Mouse (Mus musculus) thymus, adult 2 months (tissue): ENCODE measurements around the gene Flot2.

Experiments used
- CTCF ChIP-seq: fragments of 200-500 bp; IDR thresholded peaks from 2 replicates; pipeline ENCODE4 v1.5.1; 2012; ENCODE audit warnings: mild to moderate bottlenecking, control low read depth, low read length, moderate library complexity, borderline replicate concordance; ENCODE audit not compliant: control insufficient read depth, poor library complexity, insufficient read depth; ENCODE audit errors: extremely low read depth
- POLR2A ChIP-seq: fragments of 200-500 bp; IDR thresholded peaks from 2 replicates; pipeline ENCODE4 v1.6.1; 2012; ENCODE audit warnings: mild to moderate bottlenecking, low read length, control low read depth, moderate library complexity; ENCODE audit not compliant: control insufficient read depth, poor library complexity, insufficient read depth; ENCODE audit errors: extremely low read depth

DNA sequence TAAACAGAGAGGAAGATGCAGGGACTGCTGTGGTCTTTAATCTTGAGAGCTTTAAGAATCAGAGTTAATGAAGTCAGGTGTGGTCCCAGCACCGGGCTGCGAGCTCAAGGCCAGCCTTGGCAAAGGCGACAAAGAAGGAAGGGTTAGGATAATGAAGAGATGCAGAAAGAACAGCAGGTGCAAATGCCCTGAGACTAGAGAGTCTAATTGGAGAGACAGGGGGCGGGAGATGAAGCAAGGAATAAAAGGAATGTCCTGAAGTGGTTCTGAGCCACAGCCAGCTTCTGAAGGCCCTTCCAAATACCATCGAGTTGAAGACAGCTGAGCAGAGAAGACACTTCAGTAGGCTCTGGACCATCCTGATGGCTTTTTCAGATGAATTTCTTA, 4.9 kb upstream of the Flot2 start:
- TF ChIP-seq POLR2A (no peak), CTCF (no peak)
